Mouse (Mus musculus): ENCODE measurements around the gene Soga3. TPM values are rescaled to one million over a fixed set of nuclear protein-coding genes. Genes with fewer than 3 reads are reported as not detected.

The Soga3 gene
- polyA plus RNA-seq, 1 experiment = 1.3 TPM

GRCm38 (mm10) chr10:29199835-29200234 is 56.2 kb downstream of the Soga3 start:
- H3K4me1 ChIP-seq = no peaks in the 10 kb centered on the region
- TF ChIP-seq GATA1 (IDR thresholded peaks at IDR 0.05; ENCODE audit: borderline replicate concordance, low read length) (no peak), FLI1 (IDR thresholded peaks at IDR 0.05; ENCODE audit: low read length) (no peak)
- no peak overlapping the region for H3K4me3 ChIP-seq (replicated peaks)
- H3K9me3 ChIP-seq = peaks cover 21% of the 10 kb centered on the region
- no peaks in the 10 kb centered on the region for H3K36me3 ChIP-seq (replicated peaks; ENCODE audit: low read length)
- H3K27me3 ChIP-seq (replicated peaks) = no peaks in the 10 kb centered on the region

GRCm38 (mm10) chr10:29200609-29201008 is 57.0 kb downstream of the Soga3 start:
- H3K27me3 ChIP-seq (replicated peaks) = no peaks in the 10 kb centered on the region
- TF ChIP-seq FLI1 (IDR thresholded peaks at IDR 0.05; ENCODE audit: low read length) (no peak), GATA1 (IDR thresholded peaks at IDR 0.05; ENCODE audit: borderline replicate concordance, low read length) (no peak)
- peaks cover 19% of the 10 kb centered on the region for H3K9me3 ChIP-seq
- peak overlapping the region; percentile 33 for H3K4me3 ChIP-seq (replicated peaks)
- no peaks in the 10 kb centered on the region for H3K36me3 ChIP-seq (replicated peaks; ENCODE audit: low read length)
- H3K4me1 ChIP-seq = no peaks in the 10 kb centered on the region

DNA sequence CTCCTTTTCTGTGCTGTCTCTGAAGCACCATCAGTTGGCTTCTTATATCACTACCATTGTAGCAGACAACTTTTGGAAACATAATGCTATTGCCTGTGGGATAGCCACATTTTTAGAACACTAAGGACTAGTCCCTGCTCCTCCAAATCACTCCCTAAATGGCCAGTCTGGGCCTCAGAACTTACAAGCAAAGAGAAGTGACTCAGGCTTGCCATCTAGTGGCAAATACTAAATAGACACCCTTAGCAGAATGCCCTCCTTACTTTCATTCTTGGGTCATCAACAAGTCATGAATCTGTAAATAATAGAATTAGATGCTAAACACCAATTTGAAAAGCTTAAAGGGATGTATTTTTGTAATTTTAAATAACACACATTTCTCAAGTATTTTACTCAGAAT is 63.1 kb downstream of the Soga3 start:
- no peaks in the 10 kb centered on the region for H3K4me1 ChIP-seq
- no peak overlapping the region for H3K4me3 ChIP-seq (replicated peaks)
- H3K9me3 ChIP-seq = no peaks in the 10 kb centered on the region
- TF ChIP-seq FLI1 (IDR thresholded peaks at IDR 0.05; ENCODE audit: low read length) (no peak), GATA1 (IDR thresholded peaks at IDR 0.05; ENCODE audit: borderline replicate concordance, low read length) (no peak)
- no peaks in the 10 kb centered on the region for H3K36me3 ChIP-seq (replicated peaks; ENCODE audit: low read length)
- H3K27me3 ChIP-seq (replicated peaks) = no peaks in the 10 kb centered on the region

DNA sequence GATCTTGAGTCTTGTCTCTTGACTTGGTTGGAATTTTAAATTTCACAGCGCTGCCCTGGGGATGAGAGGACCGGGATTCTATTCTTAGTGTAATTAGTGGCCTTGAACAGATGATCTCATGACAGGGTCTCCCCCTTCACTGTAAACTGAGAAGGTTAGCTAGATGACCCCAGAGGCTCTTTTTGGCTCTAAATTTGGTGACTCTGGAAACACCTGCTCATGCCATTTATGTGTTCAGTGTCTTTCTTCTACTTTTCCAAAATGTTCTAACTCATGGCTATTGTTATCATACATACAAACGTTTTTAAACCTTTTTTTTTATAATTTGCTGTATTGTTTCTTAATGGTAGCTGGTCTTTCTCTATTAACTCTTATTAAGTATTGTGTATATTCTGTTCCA is 65.1 kb downstream of the Soga3 start:
- Histone ChIP-seq H3K9me3 (no peaks in the 10 kb centered on the region), H3K36me3 (replicated peaks; ENCODE audit: low read length) (no peaks in the 10 kb centered on the region), H3K4me3 (replicated peaks) (no peak overlapping the region), H3K27me3 (replicated peaks) (no peaks in the 10 kb centered on the region), H3K4me1 (no peaks in the 10 kb centered on the region)
- no peak for TF ChIP-seq GATA1 (IDR thresholded peaks at IDR 0.05; ENCODE audit: borderline replicate concordance, low read length)
- no peak for TF ChIP-seq FLI1 (IDR thresholded peaks at IDR 0.05; ENCODE audit: low read length)

GRCm38 (mm10) chr10:29211453-29211852 is 67.8 kb downstream of the Soga3 start, which contains the start of gene 9330159F19Rik:
Gene 9330159F19Rik, plus strand, starts transcription at chr10:29211606.
- no peaks in the 10 kb centered on the region for H3K27me3 ChIP-seq (replicated peaks)
- H3K36me3 ChIP-seq (replicated peaks; ENCODE audit: low read length) = no peaks in the 10 kb centered on the region
- no peak within 1 kb of the TSS for H3K4me3 ChIP-seq (replicated peaks)
- no peaks in the 10 kb centered on the region for H3K9me3 ChIP-seq
- TF ChIP-seq FLI1 (IDR thresholded peaks at IDR 0.05; ENCODE audit: low read length) (no peak), GATA1 (IDR thresholded peaks at IDR 0.05; ENCODE audit: borderline replicate concordance, low read length) (no peak)
- no peaks in the 10 kb centered on the region for H3K4me1 ChIP-seq

GRCm38 (mm10) chr10:29213534-29214100 is 70.0 kb downstream of the Soga3 start:
- TF ChIP-seq FLI1 (IDR thresholded peaks at IDR 0.05; ENCODE audit: low read length) (no peak), GATA1 (IDR thresholded peaks at IDR 0.05; ENCODE audit: borderline replicate concordance, low read length) (no peak)
- no peaks in the 10 kb centered on the region for H3K36me3 ChIP-seq (replicated peaks; ENCODE audit: low read length)

GRCm38 (mm10) chr10:29216957-29217356 is 73.3 kb downstream of the Soga3 start:
- TF ChIP-seq FLI1 (IDR thresholded peaks at IDR 0.05; ENCODE audit: low read length) (no peak), GATA1 (IDR thresholded peaks at IDR 0.05; ENCODE audit: borderline replicate concordance, low read length) (no peak)
- no peaks in the 10 kb centered on the region for H3K27me3 ChIP-seq (replicated peaks)

More at GRCm38 (mm10) chr10:29213534-29214100, 70.0 kb downstream of the Soga3 start:
- Histone ChIP-seq H3K4me1 (no peaks in the 10 kb centered on the region), H3K4me3 (replicated peaks) (no peak overlapping the region), H3K9me3 (no peaks in the 10 kb centered on the region), H3K27me3 (replicated peaks) (no peaks in the 10 kb centered on the region)

GRCm38 (mm10) chr10:29217451-29217850 is 73.8 kb downstream of the Soga3 start:
- Histone ChIP-seq H3K4me1 (no peaks in the 10 kb centered on the region), H3K36me3 (replicated peaks; ENCODE audit: low read length) (no peaks in the 10 kb centered on the region), H3K4me3 (replicated peaks) (no peak overlapping the region), H3K9me3 (no peaks in the 10 kb centered on the region), H3K27me3 (replicated peaks) (no peaks in the 10 kb centered on the region)
- TF ChIP-seq GATA1 (IDR thresholded peaks at IDR 0.05; ENCODE audit: borderline replicate concordance, low read length) = no peak
- TF ChIP-seq FLI1 (IDR thresholded peaks at IDR 0.05; ENCODE audit: low read length) = no peak

More at GRCm38 (mm10) chr10:29216957-29217356, 73.3 kb downstream of the Soga3 start:
- no peaks in the 10 kb centered on the region for H3K36me3 ChIP-seq (replicated peaks; ENCODE audit: low read length)
- H3K4me1 ChIP-seq = no peaks in the 10 kb centered on the region
- no peaks in the 10 kb centered on the region for H3K9me3 ChIP-seq
- no peak overlapping the region for H3K4me3 ChIP-seq (replicated peaks)

- Histone ChIP-seq H3K9me3 (no peaks in the 10 kb centered on the region), H3K4me3 (replicated peaks) (no peak overlapping the region), H3K4me1 (no peaks in the 10 kb centered on the region), H3K36me3 (replicated peaks; ENCODE audit: low read length) (no peaks in the 10 kb centered on the region), H3K27me3 (replicated peaks) (no peaks in the 10 kb centered on the region)
- TF ChIP-seq GATA1 (IDR thresholded peaks at IDR 0.05; ENCODE audit: borderline replicate concordance, low read length) (no peak), FLI1 (IDR thresholded peaks at IDR 0.05; ENCODE audit: low read length) (no peak)
Observed at GRCm38 (mm10) chr10:29225329-29225728, 81.7 kb downstream of the Soga3 start.

DNA sequence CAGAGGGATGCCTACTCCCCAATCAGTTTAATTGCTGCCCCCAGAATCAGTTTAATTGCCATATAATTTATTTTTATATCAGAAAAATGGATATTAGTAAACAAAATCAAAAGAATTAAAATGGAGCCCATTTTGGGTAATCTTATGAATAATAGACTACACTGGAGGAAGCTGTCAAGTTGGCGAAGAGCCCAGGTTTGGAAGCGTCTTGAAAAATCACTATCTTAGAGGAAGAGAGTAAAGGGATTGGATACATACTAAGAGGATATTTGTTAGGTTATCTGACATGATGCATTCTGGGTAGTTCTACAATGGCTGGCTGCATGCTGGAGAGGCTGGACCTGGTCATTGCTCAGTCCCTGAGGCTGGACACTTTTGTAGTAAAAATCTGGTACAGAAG is 87.6 kb downstream of the Soga3 start:
- no peak for TF ChIP-seq GATA1 (IDR thresholded peaks at IDR 0.05; ENCODE audit: borderline replicate concordance, low read length)
- no peak for TF ChIP-seq FLI1 (IDR thresholded peaks at IDR 0.05; ENCODE audit: low read length)
- Histone ChIP-seq H3K36me3 (replicated peaks; ENCODE audit: low read length) (no peaks in the 10 kb centered on the region), H3K27me3 (replicated peaks) (no peaks in the 10 kb centered on the region), H3K4me3 (replicated peaks) (no peak overlapping the region), H3K9me3 (no peaks in the 10 kb centered on the region), H3K4me1 (no peaks in the 10 kb centered on the region)

Other genes with a start within 250 kb of the Soga3 start
- gene 2310057J18Rik, start 157.5 kb upstream of the Soga3 start, polyA plus RNA-seq (2012; ENCODE audit: insufficient read depth, low replicate concordance) = not detected in 2 replicates
- not detected in 2 replicates for gene Gm49353, start 55.1 kb downstream of the Soga3 start, polyA plus RNA-seq (2012; ENCODE audit: insufficient read depth, low replicate concordance)
- not detected in 2 replicates for gene 9330159F19Rik, start 67.8 kb downstream of the Soga3 start, polyA plus RNA-seq (2012; ENCODE audit: insufficient read depth, low replicate concordance)
- 1.5 TPM in 1 of 2 replicates, not detected in the other for gene Echdc1, start 169.3 kb downstream of the Soga3 start, polyA plus RNA-seq (2012; ENCODE audit: insufficient read depth, low replicate concordance)
- gene Rnf146, start 218.6 kb downstream of the Soga3 start, polyA plus RNA-seq (2012; ENCODE audit: insufficient read depth, low replicate concordance) = 3.4 TPM in 1 of 2 replicates, not detected in the other

All from megakaryocyte, embryonic 14.5 days (primary cell).